Mouse (Mus musculus): Measurements from ENCODE around the gene Gm20388. TPM values are rescaled to one million over a fixed set of nuclear protein-coding genes. Genes with fewer than 3 reads are reported as not detected.

Gm20388 gene
- polyA plus RNA-seq, 1 experiment from 2014 or later, result not detected

DNA sequence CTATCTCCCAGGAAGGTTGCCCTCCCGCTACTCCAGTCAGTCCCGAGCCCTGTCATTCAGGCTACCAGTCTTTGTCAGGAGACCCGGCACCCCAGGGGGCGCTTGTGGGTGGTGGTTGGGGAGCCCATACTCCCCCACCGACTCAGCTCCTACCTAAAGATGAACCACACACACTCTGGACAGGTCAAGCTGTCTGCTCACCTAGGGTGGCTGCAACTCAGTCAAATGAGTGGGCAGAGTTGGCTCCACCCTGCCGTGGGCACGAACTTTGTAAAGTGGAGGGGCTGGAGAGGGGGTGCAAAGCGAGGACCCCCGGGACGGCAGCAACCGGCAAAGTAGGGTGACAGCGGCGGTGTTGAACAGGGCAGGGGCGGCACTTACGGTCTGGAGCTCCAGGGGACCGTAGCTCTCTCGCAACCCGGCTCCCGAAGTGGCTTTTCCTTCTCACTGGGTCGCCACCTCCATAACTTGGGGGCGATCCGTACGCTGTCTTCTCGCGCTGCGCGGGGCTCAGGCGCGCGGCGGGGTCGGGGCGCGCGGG, 2766.9 kb downstream of the Gm20388 start:
- Histone ChIP-seq H3K9me3 (ENCODE audit: control insufficient read depth, low read length) (no peaks in the 10 kb centered on the region), H3K4me3 (ENCODE audit: low read depth, low read length) (peak overlapping the region; percentile 66), H3K27ac (replicated peaks) (peak overlapping the region; percentile 76; the same call in 1 of the 2 replicates), H3K36me3 (ENCODE audit: control insufficient read depth, insufficient read depth, low read length) (no peaks in the 10 kb centered on the region), H3K4me1 (replicated peaks; ENCODE audit: control insufficient read depth, insufficient read depth) (no peaks in the 10 kb centered on the region), H3K9ac (ENCODE audit: low read length) (peak overlapping the region; percentile 64), H3K27me3 (ENCODE audit: control insufficient read depth, insufficient read depth, low read length) (no peaks in the 10 kb centered on the region), H3K4me2 (replicated peaks; ENCODE audit: low read depth) (peak overlapping the region; percentile 98)
- peak; percentile 7; the same call in 1 of the 2 replicates for TF ChIP-seq CTCF (IDR thresholded peaks at IDR 0.05; ENCODE audit: low read depth)
- TF ChIP-seq EP300 (optimal IDR thresholded peaks at IDR 0.05), result no peak
- ATAC-seq (ENCODE audit: low FRiP score, low TSS enrichment) (0 out of 2 replicates have a peak, but pooled peaks have one; percentile 3), DNase-seq (ENCODE audit: low spot score) (peak; percentile 35)
- 1% methylated on average over 35 of the region's 35 CpGs for WGBS

DNA sequence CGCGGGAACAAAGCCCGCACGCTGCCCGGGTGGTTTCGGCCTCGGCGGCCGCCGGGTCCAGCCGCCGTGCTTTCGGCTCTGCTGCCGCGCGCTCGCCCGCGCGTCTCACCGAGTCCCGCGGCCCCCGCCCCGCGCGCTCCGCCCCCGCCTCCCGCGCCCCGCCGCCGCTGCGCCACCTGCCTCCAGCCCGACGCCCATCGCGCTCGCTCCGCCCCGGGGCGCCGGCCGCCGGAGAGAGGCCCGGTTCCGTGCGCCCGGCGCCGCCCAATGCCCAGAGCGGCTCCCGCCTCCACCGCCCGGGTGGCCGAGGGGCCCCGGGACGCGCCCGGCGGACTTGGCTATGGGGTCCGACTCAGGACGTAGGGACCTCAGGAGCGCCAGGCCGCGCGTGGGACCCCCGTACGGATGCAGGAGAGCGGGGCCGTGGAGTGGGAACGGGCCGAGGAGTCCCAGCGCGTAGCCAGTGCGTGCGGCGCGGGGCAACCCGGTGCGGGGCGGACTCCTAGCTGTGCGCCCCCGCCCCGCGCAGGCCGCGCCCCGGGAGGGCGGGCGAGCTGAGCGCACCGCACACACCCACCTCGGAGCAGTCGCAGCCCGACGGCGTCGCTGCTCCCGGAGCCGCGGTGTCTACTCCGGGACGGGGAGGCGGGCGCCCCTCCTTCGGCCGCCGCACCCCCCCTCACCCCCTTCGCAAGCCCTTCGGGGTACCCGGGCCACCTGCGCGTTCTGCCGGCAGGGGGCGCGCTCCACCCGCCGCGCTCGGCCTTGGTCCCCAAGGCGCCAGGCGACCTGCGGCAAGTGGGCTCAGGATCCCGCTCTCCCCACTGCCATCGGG, 2767.6 kb downstream of the Gm20388 start:
- peak; percentile 79 for DNase-seq (ENCODE audit: low spot score)
- WGBS, result under 1% methylated on average over 52 of the region's 127 CpGs
- Histone ChIP-seq H3K4me3 (ENCODE audit: low read depth, low read length) (peak overlapping the region; percentile 66), H3K4me2 (replicated peaks; ENCODE audit: low read depth) (peak overlapping the region; percentile 98), H3K4me1 (replicated peaks; ENCODE audit: control insufficient read depth, insufficient read depth) (no peaks in the 10 kb centered on the region), H3K9ac (ENCODE audit: low read length) (peak overlapping the region; percentile 64), H3K27ac (replicated peaks) (peak overlapping the region; percentile 76), H3K9me3 (ENCODE audit: control insufficient read depth, low read length) (no peaks in the 10 kb centered on the region), H3K27me3 (ENCODE audit: control insufficient read depth, insufficient read depth, low read length) (no peaks in the 10 kb centered on the region), H3K36me3 (ENCODE audit: control insufficient read depth, insufficient read depth, low read length) (no peaks in the 10 kb centered on the region)
- TF ChIP-seq EP300 (optimal IDR thresholded peaks at IDR 0.05) (no peak), CTCF (IDR thresholded peaks at IDR 0.05; ENCODE audit: low read depth) (peak; percentile 85)
- peak; percentile 77 for ATAC-seq (ENCODE audit: low FRiP score, low TSS enrichment)

- H3K9me3 ChIP-seq (ENCODE audit: control insufficient read depth, low read length), result no peaks in the 10 kb centered on the region
- TF ChIP-seq EP300 (optimal IDR thresholded peaks at IDR 0.05) (no peak), CTCF (IDR thresholded peaks at IDR 0.05; ENCODE audit: low read depth) (no peak)
- no peaks in the 10 kb centered on the region for H3K36me3 ChIP-seq (ENCODE audit: control insufficient read depth, insufficient read depth, low read length)
- no peak for ATAC-seq (ENCODE audit: low FRiP score, low TSS enrichment)
- peak overlapping the region; percentile 98 for H3K4me2 ChIP-seq (replicated peaks; ENCODE audit: low read depth)
- 0 out of 2 replicates have a peak overlapping the region, but pooled peaks have one; percentile 64 for H3K9ac ChIP-seq (ENCODE audit: low read length)
- no peak for DNase-seq (ENCODE audit: low spot score)
- no peaks in the 10 kb centered on the region for H3K4me1 ChIP-seq (replicated peaks; ENCODE audit: control insufficient read depth, insufficient read depth)
- no peaks in the 10 kb centered on the region for H3K27me3 ChIP-seq (ENCODE audit: control insufficient read depth, insufficient read depth, low read length)
- H3K4me3 ChIP-seq (ENCODE audit: low read depth, low read length), result peak overlapping the region; percentile 66
- H3K27ac ChIP-seq (replicated peaks), result no peak overlapping the region
- 3% methylated on average over 14 of the region's 14 CpGs for WGBS
Measured at GRCm38 (mm10) chr8:122678896-122679210, 2768.2 kb downstream of the Gm20388 start.

DNA sequence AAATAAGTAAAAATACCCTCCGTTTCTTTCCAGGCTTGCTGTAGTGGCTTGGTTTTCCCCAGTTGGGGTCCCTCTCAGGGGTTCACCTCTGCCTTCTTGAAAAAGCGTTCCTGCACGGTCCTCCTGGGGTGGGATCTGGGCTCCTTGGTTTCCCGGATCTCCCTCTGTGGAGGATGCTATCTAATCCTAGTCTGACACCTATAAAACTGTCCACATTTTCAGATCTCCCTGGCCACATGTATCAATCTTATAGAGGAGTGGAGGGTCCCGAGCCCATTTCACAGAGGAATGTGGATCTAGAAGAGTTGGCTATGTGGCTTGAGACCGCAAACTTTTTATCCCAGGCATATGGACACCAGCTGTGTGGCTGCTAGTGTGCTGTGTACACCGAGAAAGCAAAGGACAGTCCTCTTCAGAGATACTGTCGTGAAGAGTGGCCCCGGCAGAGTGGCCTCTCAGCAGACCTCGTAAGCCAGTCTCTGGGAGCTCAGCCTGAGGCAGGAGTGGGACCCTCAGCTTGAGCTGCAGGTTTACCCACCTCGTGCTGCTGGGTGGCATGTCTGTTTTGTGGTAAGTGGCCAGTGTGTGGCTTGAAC, 2768.8 kb downstream of the Gm20388 start:
- ATAC-seq (ENCODE audit: low FRiP score, low TSS enrichment) (no peak), DNase-seq (ENCODE audit: low spot score) (no peak)
- Histone ChIP-seq H3K4me3 (ENCODE audit: low read depth, low read length) (no peak overlapping the region), H3K36me3 (ENCODE audit: control insufficient read depth, insufficient read depth, low read length) (no peaks in the 10 kb centered on the region), H3K4me2 (replicated peaks; ENCODE audit: low read depth) (peak overlapping the region; percentile 98; the same call in 1 of the 2 replicates), H3K4me1 (replicated peaks; ENCODE audit: control insufficient read depth, insufficient read depth) (no peaks in the 10 kb centered on the region), H3K9ac (ENCODE audit: low read length) (no peak overlapping the region), H3K27ac (replicated peaks) (no peak overlapping the region), H3K9me3 (ENCODE audit: control insufficient read depth, low read length) (no peaks in the 10 kb centered on the region), H3K27me3 (ENCODE audit: control insufficient read depth, insufficient read depth, low read length) (no peaks in the 10 kb centered on the region)
- TF ChIP-seq EP300 (optimal IDR thresholded peaks at IDR 0.05) (no peak), CTCF (IDR thresholded peaks at IDR 0.05; ENCODE audit: low read depth) (no peak)
- WGBS, result 35% methylated on average over 11 of the region's 11 CpGs

DNA sequence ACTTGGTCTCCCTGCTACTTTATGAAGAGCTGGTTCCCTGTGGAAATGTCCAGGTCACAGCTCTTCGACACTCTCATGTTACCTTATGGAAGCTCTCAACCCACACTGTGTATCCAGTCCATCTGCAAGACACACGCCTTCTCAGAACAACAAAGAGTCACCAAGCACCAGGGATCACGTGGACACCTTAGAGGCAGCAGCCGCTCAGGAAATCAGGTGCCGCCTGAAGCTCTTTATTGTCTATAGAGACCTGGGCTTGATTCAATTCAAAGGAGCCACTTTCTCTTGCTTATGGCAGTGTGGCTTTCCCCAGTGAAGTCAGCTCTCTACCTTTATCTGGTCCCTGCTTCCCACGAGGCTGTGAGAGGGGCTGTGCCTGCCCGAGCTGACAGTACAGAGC, 2769.5 kb downstream of the Gm20388 start:
- H3K27me3 ChIP-seq (ENCODE audit: control insufficient read depth, insufficient read depth, low read length), result no peaks in the 10 kb centered on the region
- H3K4me2 ChIP-seq (replicated peaks; ENCODE audit: low read depth), result no peak overlapping the region
- no peak overlapping the region for H3K9ac ChIP-seq (ENCODE audit: low read length)
- no peaks in the 10 kb centered on the region for H3K4me1 ChIP-seq (replicated peaks; ENCODE audit: control insufficient read depth, insufficient read depth)
- H3K9me3 ChIP-seq (ENCODE audit: control insufficient read depth, low read length), result no peaks in the 10 kb centered on the region
- TF ChIP-seq EP300 (optimal IDR thresholded peaks at IDR 0.05) (no peak), CTCF (IDR thresholded peaks at IDR 0.05; ENCODE audit: low read depth) (no peak)
- ATAC-seq (ENCODE audit: low FRiP score, low TSS enrichment) (no peak), DNase-seq (ENCODE audit: low spot score) (no peak)
- 35% methylated on average over 7 of the region's 7 CpGs for WGBS
- no peak overlapping the region for H3K4me3 ChIP-seq (ENCODE audit: low read depth, low read length)
- H3K27ac ChIP-seq (replicated peaks), result no peak overlapping the region
- no peaks in the 10 kb centered on the region for H3K36me3 ChIP-seq (ENCODE audit: control insufficient read depth, insufficient read depth, low read length)
